Mouse (Mus musculus): ENCODE measurements at regions not wholly inside any gene's neighbourhood (a gene's known extent, or its start where the extent isn't known, plus 50 kb on each side); places are given as distances from the start of the nearest gene placed in this dataset.

DNA sequence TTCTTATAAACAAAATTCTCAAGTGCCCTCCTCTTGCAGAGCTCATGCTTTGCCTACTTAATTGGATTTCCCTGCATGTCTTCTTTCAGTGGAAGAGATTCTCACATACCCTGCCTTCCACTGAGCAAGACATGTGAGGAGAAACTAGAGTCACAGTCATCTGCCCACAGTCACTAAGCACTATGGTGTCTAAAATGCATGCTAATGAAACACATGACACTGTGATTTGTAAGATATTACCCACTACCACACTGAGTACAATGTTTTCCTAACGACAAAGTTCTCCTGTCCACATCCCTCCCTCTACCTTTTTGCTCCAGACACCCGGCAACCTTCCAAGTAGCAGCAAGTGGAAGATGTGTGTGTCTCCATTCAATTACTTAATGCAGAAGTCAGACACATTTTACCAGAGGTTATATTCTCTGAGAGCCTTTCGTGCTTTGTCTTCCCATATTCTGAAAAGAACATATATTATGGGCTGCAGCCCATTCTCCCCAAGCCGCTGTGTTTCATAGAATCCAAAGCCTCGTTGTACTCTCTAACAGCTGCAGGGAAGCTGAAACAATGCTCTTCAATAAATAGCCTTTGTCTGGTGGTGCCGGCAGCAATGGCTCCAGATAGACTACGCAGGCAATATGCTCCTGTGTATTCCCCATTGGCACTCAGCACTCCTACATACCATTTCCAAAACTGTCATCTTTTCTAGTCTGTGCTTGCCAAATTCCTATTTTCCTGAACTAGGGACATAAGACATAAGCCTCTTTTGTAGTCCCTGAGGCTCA, 670.7 kb downstream of the Poteg start:
- no peaks in the 10 kb centered on the region for H3K36me3 ChIP-seq
- H3K4me3 ChIP-seq, result no peak overlapping the region
- no peak overlapping the region; the same call in 1 of the 2 replicates for H3K27ac ChIP-seq
- ATAC-seq (ENCODE audit: low FRiP score), result peak; percentile 56; the same call in 1 of the 2 replicates
- peaks cover 8% of the 10 kb centered on the region for H3K4me1 ChIP-seq
- H3K4me2 ChIP-seq (replicated peaks), result no peak overlapping the region
- H3K9ac ChIP-seq, result no peak overlapping the region
- H3K27me3 ChIP-seq, result no peaks in the 10 kb centered on the region
- no peaks in the 10 kb centered on the region for H3K9me3 ChIP-seq (replicated peaks)
- WGBS, result 45% methylated on average over 7 of the region's 7 CpGs

DNA sequence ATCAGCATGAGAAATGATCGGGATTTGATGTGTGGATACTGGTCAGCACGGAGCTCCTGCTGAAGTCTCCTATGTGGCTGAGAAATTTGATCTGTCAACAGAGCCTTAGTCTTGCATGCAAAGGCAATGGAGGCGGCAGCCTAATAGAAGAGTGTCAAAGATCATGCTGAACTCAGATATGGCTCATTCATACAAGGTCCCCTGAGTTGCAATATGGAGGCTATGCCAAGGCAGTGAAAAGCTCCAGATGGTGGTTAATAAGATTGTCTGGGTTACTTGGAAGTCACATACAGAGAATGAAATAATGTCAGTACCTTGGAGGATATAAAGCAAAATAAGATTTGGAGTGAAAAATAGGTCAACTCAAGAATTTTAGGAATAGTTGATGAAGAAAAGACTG, 677.6 kb downstream of the Poteg start:
- Histone ChIP-seq H3K36me3 (no peaks in the 10 kb centered on the region), H3K4me2 (replicated peaks) (no peak overlapping the region), H3K27ac (no peak overlapping the region), H3K9ac (no peak overlapping the region), H3K4me1 (no peaks in the 10 kb centered on the region), H3K4me3 (no peak overlapping the region), H3K27me3 (no peaks in the 10 kb centered on the region), H3K9me3 (replicated peaks) (no peaks in the 10 kb centered on the region)
- 61% methylated on average over 3 of the region's 3 CpGs for WGBS
- no peak for ATAC-seq (ENCODE audit: low FRiP score)

- Histone ChIP-seq H3K4me3 (no peak overlapping the region), H3K4me1 (no peaks in the 10 kb centered on the region), H3K9ac (no peak overlapping the region), H3K27ac (no peak overlapping the region), H3K9me3 (replicated peaks) (no peaks in the 10 kb centered on the region), H3K4me2 (replicated peaks) (no peak overlapping the region), H3K27me3 (no peaks in the 10 kb centered on the region), H3K36me3 (no peaks in the 10 kb centered on the region)
- 27% methylated on average over 3 of the region's 3 CpGs for WGBS
- no peak for ATAC-seq (ENCODE audit: low FRiP score)
Measured at GRCm38 (mm10) chr8:28141916-28142315, 694.4 kb downstream of the Poteg start.

DNA sequence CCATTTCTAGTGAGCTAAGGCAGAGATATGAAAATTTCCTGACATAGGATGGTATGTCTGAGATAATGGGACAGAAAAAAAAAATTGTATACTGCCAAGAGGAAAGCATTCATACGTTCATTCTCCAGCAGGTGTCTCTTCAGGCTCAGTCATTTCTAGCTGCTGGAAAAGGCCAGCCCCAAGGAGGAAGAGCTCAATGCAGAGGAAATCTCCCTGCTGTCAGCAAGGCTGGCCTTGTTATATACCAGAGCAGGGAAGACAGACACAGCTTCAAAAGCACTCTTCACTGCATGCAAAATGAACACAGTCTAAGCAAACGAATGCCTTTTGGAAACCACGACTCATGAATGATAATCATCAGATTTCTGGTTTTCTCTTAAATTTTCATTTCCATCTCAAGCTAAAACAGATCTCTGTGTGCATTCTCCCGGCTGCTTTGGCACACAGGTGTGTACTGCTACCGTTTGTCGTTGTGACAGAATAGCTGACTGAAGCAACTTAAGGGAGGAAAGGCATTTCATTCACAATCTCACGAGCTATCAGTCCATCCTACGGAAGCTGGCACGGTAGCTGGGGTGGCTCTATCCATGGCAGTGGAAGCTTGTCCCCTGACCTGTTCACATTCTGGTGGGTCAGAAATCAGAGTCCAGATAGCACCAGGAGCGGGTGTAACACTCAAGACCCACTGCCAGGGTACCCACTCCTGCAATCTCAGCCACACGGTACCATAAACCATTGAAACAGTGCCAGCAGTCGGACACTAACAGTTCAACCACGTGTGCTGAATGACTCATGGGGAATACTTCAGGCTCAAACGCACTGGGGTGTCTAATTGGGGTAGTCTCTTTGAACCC, 701.4 kb downstream of the Poteg start:
- Histone ChIP-seq H3K27me3 (no peaks in the 10 kb centered on the region), H3K4me2 (replicated peaks) (no peak overlapping the region), H3K36me3 (no peaks in the 10 kb centered on the region), H3K4me3 (no peak overlapping the region), H3K4me1 (no peaks in the 10 kb centered on the region), H3K27ac (no peak overlapping the region), H3K9ac (no peak overlapping the region), H3K9me3 (replicated peaks) (no peaks in the 10 kb centered on the region)
- 84% methylated on average over 14 of the region's 14 CpGs for WGBS
- 0 out of 2 replicates have a peak, but pooled peaks have one; percentile 35 for ATAC-seq (ENCODE audit: low FRiP score)

- no peak overlapping the region for H3K4me2 ChIP-seq (replicated peaks)
Measured at GRCm38 (mm10) chr8:28149453-28149767, 701.9 kb downstream of the Poteg start.

DNA sequence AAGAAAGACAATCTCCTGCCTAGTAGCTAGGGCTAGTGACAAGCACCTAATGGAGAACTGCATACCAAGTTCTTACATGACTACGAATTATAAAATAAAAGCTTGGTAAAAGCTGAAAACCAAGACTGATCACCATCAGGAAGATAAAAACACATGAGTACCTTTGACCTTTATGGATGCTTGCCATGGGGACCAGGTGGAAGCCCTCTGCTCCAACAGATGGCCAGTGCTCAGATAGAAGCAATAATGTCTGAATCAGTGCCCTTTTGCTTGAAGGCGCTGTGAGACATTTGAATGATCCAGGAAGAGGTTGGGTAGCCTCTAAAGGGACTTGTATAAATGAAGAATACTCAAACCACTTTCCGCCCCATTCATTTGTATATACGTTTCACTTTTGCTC, 713.2 kb downstream of the Poteg start:
- no peaks in the 10 kb centered on the region for H3K4me1 ChIP-seq
- ATAC-seq (ENCODE audit: low FRiP score), result no peak
- no peak overlapping the region for H3K4me3 ChIP-seq
- H3K9ac ChIP-seq, result no peak overlapping the region
- H3K27me3 ChIP-seq, result no peaks in the 10 kb centered on the region
- H3K4me2 ChIP-seq (replicated peaks), result no peak overlapping the region
- no peak overlapping the region for H3K27ac ChIP-seq
- H3K36me3 ChIP-seq, result no peaks in the 10 kb centered on the region
- H3K9me3 ChIP-seq (replicated peaks), result no peaks in the 10 kb centered on the region
- 93% methylated on average over 4 of the region's 4 CpGs for WGBS

More at GRCm38 (mm10) chr8:28149453-28149767, 701.9 kb downstream of the Poteg start:
- no peaks in the 10 kb centered on the region for H3K36me3 ChIP-seq
- no peak for ATAC-seq (ENCODE audit: low FRiP score)
- H3K4me1 ChIP-seq, result no peaks in the 10 kb centered on the region
- no peaks in the 10 kb centered on the region for H3K9me3 ChIP-seq (replicated peaks)
- 92% methylated on average over 3 of the region's 3 CpGs for WGBS
- H3K9ac ChIP-seq, result no peak overlapping the region
- H3K27ac ChIP-seq, result no peak overlapping the region
- H3K27me3 ChIP-seq, result no peaks in the 10 kb centered on the region
- no peak overlapping the region for H3K4me3 ChIP-seq

GRCm38 (mm10) chr8:28168036-28168435, 720.6 kb downstream of the Poteg start:
- Histone ChIP-seq H3K4me3 (no peak overlapping the region), H3K9me3 (replicated peaks) (no peaks in the 10 kb centered on the region), H3K27me3 (no peaks in the 10 kb centered on the region), H3K27ac (no peak overlapping the region), H3K36me3 (no peaks in the 10 kb centered on the region), H3K4me1 (no peaks in the 10 kb centered on the region; the same call in 1 of the 2 replicates), H3K4me2 (replicated peaks) (no peak overlapping the region), H3K9ac (no peak overlapping the region)
- no peak for ATAC-seq (ENCODE audit: low FRiP score)
- 48% methylated on average over 1 of the region's 1 CpGs for WGBS

DNA sequence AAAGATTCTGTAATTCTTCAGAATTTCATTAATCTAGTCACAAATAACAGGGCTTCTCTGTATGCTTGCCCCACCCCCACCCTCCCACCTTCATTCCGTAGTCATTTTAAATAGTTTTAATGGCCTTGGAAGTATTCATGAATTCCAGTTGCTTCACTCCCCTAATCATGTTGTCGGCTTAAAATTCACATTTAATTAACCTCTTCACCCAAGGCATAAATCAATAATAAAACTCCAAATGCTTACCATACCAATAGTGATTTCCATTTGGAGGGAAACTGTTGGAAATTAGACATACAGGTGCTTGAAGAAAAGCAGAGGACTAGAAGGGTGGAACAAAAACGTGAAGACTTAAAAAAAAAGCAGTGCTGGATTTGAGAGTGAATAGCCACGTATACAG, 724.0 kb downstream of the Poteg start:
- no peak overlapping the region for H3K4me3 ChIP-seq
- no peaks in the 10 kb centered on the region; the same call in 1 of the 2 replicates for H3K4me1 ChIP-seq
- no peaks in the 10 kb centered on the region for H3K36me3 ChIP-seq
- H3K9me3 ChIP-seq (replicated peaks), result no peaks in the 10 kb centered on the region
- no peak overlapping the region for H3K4me2 ChIP-seq (replicated peaks)
- no peak for ATAC-seq (ENCODE audit: low FRiP score)
- WGBS, result 42% methylated on average over 4 of the region's 4 CpGs
- no peaks in the 10 kb centered on the region for H3K27me3 ChIP-seq
- no peak overlapping the region for H3K27ac ChIP-seq
- no peak overlapping the region for H3K9ac ChIP-seq

DNA sequence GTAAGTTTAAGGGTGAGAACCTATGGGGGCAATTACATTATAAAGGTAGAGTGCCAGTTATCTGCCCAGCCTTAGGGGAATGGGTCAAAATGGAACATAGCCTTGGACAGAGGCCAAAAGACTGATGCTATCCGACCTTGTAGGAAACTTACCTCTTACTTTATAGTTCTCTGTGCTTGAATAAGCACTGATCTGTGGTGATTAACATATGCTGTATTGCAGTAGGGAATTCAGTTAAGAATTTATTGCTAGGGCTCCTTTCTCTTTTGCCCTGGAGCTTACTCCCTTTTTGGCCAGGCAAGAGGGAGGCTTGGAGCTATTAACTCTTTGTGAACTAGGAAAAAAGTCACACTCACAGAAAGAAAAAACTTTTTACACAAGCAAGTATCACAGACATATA, 748.5 kb downstream of the Poteg start:
- ATAC-seq (ENCODE audit: low FRiP score), result no peak
- no peak overlapping the region for H3K4me2 ChIP-seq (replicated peaks)

DNA sequence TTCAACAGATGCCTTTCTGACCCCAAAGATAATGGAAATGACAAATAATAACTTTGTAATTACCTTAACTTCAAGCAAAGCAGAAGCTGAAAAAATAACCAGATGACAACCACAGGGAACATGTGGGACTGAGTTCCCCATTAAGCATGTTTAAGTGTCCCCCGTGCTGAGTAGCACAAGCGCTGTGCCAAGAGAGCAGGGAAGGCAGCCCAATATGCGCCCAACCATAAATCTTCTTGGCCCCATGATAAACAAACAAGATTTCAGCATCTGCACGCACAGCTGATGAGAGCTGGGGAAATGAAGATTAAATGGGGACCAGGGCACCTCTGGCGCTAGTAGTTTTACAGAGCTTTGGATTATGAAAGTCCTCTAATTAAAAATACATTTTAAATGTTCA, 788.1 kb downstream of the Poteg start:
- Histone ChIP-seq H3K4me2 (replicated peaks) (no peak overlapping the region), H3K27ac (no peak overlapping the region), H3K9ac (no peak overlapping the region), H3K4me3 (no peak overlapping the region), H3K9me3 (replicated peaks) (no peaks in the 10 kb centered on the region), H3K36me3 (no peaks in the 10 kb centered on the region), H3K27me3 (no peaks in the 10 kb centered on the region), H3K4me1 (no peaks in the 10 kb centered on the region)
- 80% methylated on average over 5 of the region's 5 CpGs for whole genome bisulfite sequencing
- no peak for ATAC-seq (ENCODE audit: low FRiP score)

More for the DNA sequence above, 748.5 kb downstream of the Poteg start:
- WGBS, result 65% methylated on average over 1 of the region's 1 CpGs
- H3K4me1 ChIP-seq, result no peaks in the 10 kb centered on the region
- H3K9me3 ChIP-seq (replicated peaks), result no peaks in the 10 kb centered on the region
- no peak overlapping the region for H3K9ac ChIP-seq
- H3K27me3 ChIP-seq, result no peaks in the 10 kb centered on the region
- no peaks in the 10 kb centered on the region for H3K36me3 ChIP-seq
- H3K27ac ChIP-seq, result no peak overlapping the region
- H3K4me3 ChIP-seq, result no peak overlapping the region

- no peak overlapping the region for H3K9ac ChIP-seq
- WGBS, result 59% methylated on average over 7 of the region's 7 CpGs
- no peaks in the 10 kb centered on the region for H3K9me3 ChIP-seq (replicated peaks)
- H3K27ac ChIP-seq, result no peak overlapping the region
- H3K4me2 ChIP-seq (replicated peaks), result no peak overlapping the region
- no peaks in the 10 kb centered on the region for H3K27me3 ChIP-seq
- ATAC-seq (ENCODE audit: low FRiP score), result no peak
- H3K4me3 ChIP-seq, result no peak overlapping the region
- no peaks in the 10 kb centered on the region for H3K4me1 ChIP-seq
- H3K36me3 ChIP-seq, result no peaks in the 10 kb centered on the region
Measured at GRCm38 (mm10) chr8:28239411-28239810, 791.9 kb downstream of the Poteg start.

GRCm38 (mm10) chr8:28252399-28253240, 805.1 kb downstream of the Poteg start:
- H3K36me3 ChIP-seq, result no peaks in the 10 kb centered on the region
- ATAC-seq (ENCODE audit: low FRiP score), result no peak
- 38% methylated on average over 9 of the region's 9 CpGs for WGBS

More at GRCm38 (mm10) chr8:28252399-28253240, 805.1 kb downstream of the Poteg start:
- Histone ChIP-seq H3K4me1 (no peaks in the 10 kb centered on the region), H3K9me3 (replicated peaks) (no peaks in the 10 kb centered on the region), H3K27me3 (no peaks in the 10 kb centered on the region), H3K4me3 (no peak overlapping the region), H3K27ac (no peak overlapping the region), H3K9ac (no peak overlapping the region), H3K4me2 (replicated peaks) (no peak overlapping the region)

Data from hindbrain, embryonic 12.5 days (tissue).